Mouse (Mus musculus): ENCODE data around the gene Camk2d.

- TF ChIP-seq CTCF (IDR thresholded peaks at IDR 0.05; ENCODE audit: low read depth, low read length) (no peak), GATA1 (IDR thresholded peaks at IDR 0.05; ENCODE audit: borderline replicate concordance, low read length) (no peak), TAL1 (conservative IDR thresholded peaks at IDR 0.05; ENCODE audit: low read depth, low read length) (no peak), POLR2AphosphoS5 (IDR thresholded peaks at IDR 0.05; ENCODE audit: insufficient replicate concordance, low read depth, low read length) (no peak)
Observed at GRCm38 (mm10) chr3:126604656-126605434, 8.7 kb downstream of the Camk2d start.

Measured in G1E (cell line).